Mouse (Mus musculus) MEL-GATA-1-ER (cell line): ENCODE measurements around the gene Gm340.

ENCODE experiments used
- DNase-seq: peaks from one replicate; pipeline ENCODE4 v3.0.0-alpha.2; 2012; ENCODE audit warnings: low read depth; ENCODE audit errors: extremely low read depth

The Gm340 gene

GRCm38 (mm10) chr19:41613325-41614087 is 31.3 kb downstream of the Gm340 start:
- DNase-seq: no peak

- no peak for DNase-seq
Observed at GRCm38 (mm10) chr19:41615606-41616224, 33.5 kb downstream of the Gm340 start.

GRCm38 (mm10) chr19:41616274-41616673 is 34.1 kb downstream of the Gm340 start:
- DNase-seq: no peak

- DNase-seq: no peak
Observed at GRCm38 (mm10) chr19:41617102-41617501, 34.9 kb downstream of the Gm340 start.

GRCm38 (mm10) chr19:41618153-41618657 is 36.0 kb downstream of the Gm340 start:
- no peak for DNase-seq

GRCm38 (mm10) chr19:41618771-41619385 is 36.7 kb downstream of the Gm340 start:
- no peak for DNase-seq

GRCm38 (mm10) chr19:41620366-41621092 is 38.4 kb downstream of the Gm340 start:
- DNase-seq: no peak

GRCm38 (mm10) chr19:41628970-41629369 is 46.8 kb downstream of the Gm340 start:
- DNase-seq: no peak

- peak; percentile 51 for DNase-seq
Observed at GRCm38 (mm10) chr19:41629532-41629931, 47.4 kb downstream of the Gm340 start.

GRCm38 (mm10) chr19:41634099-41634498 is 51.9 kb downstream of the Gm340 start:
- DNase-seq: no peak

- DNase-seq: no peak
Observed at GRCm38 (mm10) chr19:41634999-41635398, 52.8 kb downstream of the Gm340 start.
